Mouse (Mus musculus): ENCODE results near the gene Tnfsf11. TPM values are rescaled to one million over a fixed set of nuclear protein-coding genes. Genes with fewer than 3 reads are reported as not detected.
A peak's percentile ranks its signal among the peaks of the same experiment; 100 is the strongest.

Gene Tnfsf11
- polyA plus RNA-seq, 1 experiment from 2014 or later, result not detected

DNA sequence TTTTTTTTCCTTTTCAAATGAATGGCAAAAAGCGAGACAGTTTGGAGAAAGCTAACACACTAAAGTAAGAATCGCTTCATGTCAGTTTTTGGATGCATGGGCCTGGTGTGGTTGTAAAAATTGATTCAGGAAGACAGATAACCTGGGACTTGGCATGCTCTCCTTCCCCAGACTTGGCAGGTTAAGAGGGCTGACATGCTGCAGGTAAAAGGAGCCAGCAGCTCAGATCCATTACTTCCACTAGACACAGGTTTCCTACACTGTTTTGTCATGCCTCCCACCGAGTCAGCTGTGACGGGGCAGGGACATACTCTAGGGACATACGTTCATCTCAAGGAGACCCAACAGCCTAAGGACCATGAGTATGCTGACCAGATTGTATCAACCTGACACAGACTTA lies 33.0 kb downstream of the Tnfsf11 start:
- no peak for DNase-seq
- no peaks in the 10 kb centered on the region for H3K36me3 ChIP-seq (ENCODE audit: control insufficient read depth, insufficient read depth, low read length)
- H3K4me2 ChIP-seq (ENCODE audit: low read length), result no peak overlapping the region
- H3K4me3 ChIP-seq (replicated peaks; ENCODE audit: low read depth, low read length), result no peak overlapping the region
- no peak overlapping the region for H3K27ac ChIP-seq (replicated peaks; ENCODE audit: low read depth, low read length)
- H3K9me3 ChIP-seq (ENCODE audit: control insufficient read depth, low read length), result no peaks in the 10 kb centered on the region
- H3K9ac ChIP-seq (replicated peaks; ENCODE audit: low read length), result no peak overlapping the region
- no peak for ATAC-seq (ENCODE audit: low FRiP score, low TSS enrichment)
- H3K27me3 ChIP-seq (ENCODE audit: control insufficient read depth, insufficient read depth, low read length), result no peaks in the 10 kb centered on the region
- no peaks in the 10 kb centered on the region for H3K4me1 ChIP-seq (ENCODE audit: control insufficient read depth, insufficient read depth, low read length)
- 88% methylated on average over 5 of the region's 5 CpGs for WGBS

DNA sequence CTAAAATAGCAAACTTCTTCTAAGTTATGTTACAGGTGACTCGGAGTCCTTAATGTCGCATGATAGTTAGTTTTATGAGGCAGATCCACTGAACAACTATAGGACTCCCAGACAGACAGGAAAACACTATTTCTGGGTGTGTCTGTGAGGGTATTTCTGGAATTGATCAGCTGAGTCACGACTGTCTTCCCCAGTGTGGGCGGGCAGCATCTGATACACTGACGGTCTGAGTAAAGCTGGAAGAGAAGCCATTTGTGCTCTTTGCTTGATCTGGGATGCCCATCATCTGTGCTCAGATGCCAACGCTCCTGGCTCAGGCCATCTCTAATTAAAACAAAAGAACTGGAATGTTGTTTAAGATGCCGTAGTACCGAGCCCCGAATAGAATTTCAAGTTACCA lies 33.7 kb downstream of the Tnfsf11 start:
- Histone ChIP-seq H3K4me2 (ENCODE audit: low read length) (no peak overlapping the region), H3K27me3 (ENCODE audit: control insufficient read depth, insufficient read depth, low read length) (no peaks in the 10 kb centered on the region), H3K9me3 (ENCODE audit: control insufficient read depth, low read length) (no peaks in the 10 kb centered on the region), H3K9ac (replicated peaks; ENCODE audit: low read length) (no peak overlapping the region), H3K27ac (replicated peaks; ENCODE audit: low read depth, low read length) (no peak overlapping the region), H3K36me3 (ENCODE audit: control insufficient read depth, insufficient read depth, low read length) (no peaks in the 10 kb centered on the region), H3K4me1 (ENCODE audit: control insufficient read depth, insufficient read depth, low read length) (no peaks in the 10 kb centered on the region), H3K4me3 (replicated peaks; ENCODE audit: low read depth, low read length) (no peak overlapping the region)
- WGBS, result 88% methylated on average over 9 of the region's 9 CpGs
- DNase-seq (no peak), ATAC-seq (ENCODE audit: low FRiP score, low TSS enrichment) (no peak)

DNA sequence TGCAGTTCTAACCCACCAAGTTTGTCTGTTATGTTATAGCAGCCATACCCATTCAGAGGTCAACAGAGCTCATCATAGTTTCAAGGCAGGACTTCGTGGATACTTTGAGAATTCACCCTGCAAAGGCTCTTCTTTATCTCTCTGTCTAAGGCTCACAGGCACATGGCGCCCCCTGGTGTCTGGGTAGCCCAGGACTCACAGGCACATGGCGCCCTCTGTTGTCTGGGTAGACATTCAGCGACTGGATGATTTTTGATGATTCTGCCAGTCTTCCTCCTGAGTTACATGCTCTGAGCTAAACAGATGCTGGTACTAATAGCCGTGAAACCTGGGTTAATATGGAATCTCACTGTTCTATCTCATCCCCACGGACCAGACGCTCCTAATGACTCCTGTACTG lies 34.3 kb downstream of the Tnfsf11 start:
- ATAC-seq (ENCODE audit: low FRiP score, low TSS enrichment) (no peak), DNase-seq (no peak)
- Histone ChIP-seq H3K9me3 (ENCODE audit: control insufficient read depth, low read length) (no peaks in the 10 kb centered on the region), H3K9ac (replicated peaks; ENCODE audit: low read length) (no peak overlapping the region), H3K4me2 (ENCODE audit: low read length) (no peak overlapping the region), H3K4me3 (replicated peaks; ENCODE audit: low read depth, low read length) (no peak overlapping the region), H3K27me3 (ENCODE audit: control insufficient read depth, insufficient read depth, low read length) (no peaks in the 10 kb centered on the region), H3K36me3 (ENCODE audit: control insufficient read depth, insufficient read depth, low read length) (no peaks in the 10 kb centered on the region), H3K4me1 (ENCODE audit: control insufficient read depth, insufficient read depth, low read length) (no peaks in the 10 kb centered on the region), H3K27ac (replicated peaks; ENCODE audit: low read depth, low read length) (no peak overlapping the region)
- WGBS, result 74% methylated on average over 7 of the region's 7 CpGs

DNA sequence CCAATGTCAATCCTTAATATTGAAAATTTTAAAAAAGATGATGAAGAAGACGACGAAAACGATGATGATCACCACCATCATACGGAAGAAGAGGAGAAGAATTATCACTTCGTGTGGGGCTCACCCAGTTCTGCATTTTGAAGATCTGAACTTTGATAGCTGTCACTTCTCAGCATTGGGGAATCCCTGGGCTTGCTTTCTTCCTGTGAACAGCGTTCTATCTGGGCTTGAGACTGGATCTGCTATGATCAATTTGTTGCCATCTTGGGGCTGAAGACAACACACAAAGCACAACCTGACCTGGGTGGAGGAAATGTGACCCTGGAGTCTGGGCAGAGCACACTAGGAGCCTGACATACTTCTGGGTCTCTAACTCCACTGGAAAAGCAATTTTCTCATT lies 43.0 kb downstream of the Tnfsf11 start:
- Histone ChIP-seq H3K36me3 (ENCODE audit: control insufficient read depth, insufficient read depth, low read length) (no peaks in the 10 kb centered on the region), H3K27me3 (ENCODE audit: control insufficient read depth, insufficient read depth, low read length) (no peaks in the 10 kb centered on the region), H3K4me2 (ENCODE audit: low read length) (no peak overlapping the region), H3K4me1 (ENCODE audit: control insufficient read depth, insufficient read depth, low read length) (0 out of 2 replicates have a peak, but pooled peaks cover 4% of the 10 kb centered on the region), H3K4me3 (replicated peaks; ENCODE audit: low read depth, low read length) (no peak overlapping the region), H3K9me3 (ENCODE audit: control insufficient read depth, low read length) (no peaks in the 10 kb centered on the region), H3K9ac (replicated peaks; ENCODE audit: low read length) (no peak overlapping the region), H3K27ac (replicated peaks; ENCODE audit: low read depth, low read length) (no peak overlapping the region)
- 94% methylated on average over 6 of the region's 6 CpGs for WGBS
- DNase-seq (no peak), ATAC-seq (ENCODE audit: low FRiP score, low TSS enrichment) (no peak)

DNA sequence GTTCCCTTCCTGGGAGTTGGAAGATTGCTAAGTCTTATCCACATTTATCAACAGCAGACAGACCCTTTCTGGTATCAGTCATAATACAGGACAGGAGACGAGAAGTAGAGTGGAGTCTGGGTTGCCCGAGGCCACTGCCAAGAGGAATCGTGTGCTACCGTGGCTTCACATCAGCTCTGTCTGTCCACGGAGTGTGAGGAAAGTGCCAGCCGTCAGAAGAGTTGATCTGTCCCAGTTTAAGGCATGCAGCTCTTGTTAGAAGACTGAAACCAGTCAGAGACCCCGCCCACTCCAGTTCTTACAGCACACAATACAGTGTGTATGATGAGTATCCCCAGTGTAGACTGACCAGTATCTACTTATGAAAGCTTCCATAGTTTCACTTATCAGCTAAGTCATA lies 45.2 kb downstream of the Tnfsf11 start:
- ATAC-seq (ENCODE audit: low FRiP score, low TSS enrichment), result no peak
- H3K36me3 ChIP-seq (ENCODE audit: control insufficient read depth, insufficient read depth, low read length), result no peaks in the 10 kb centered on the region
- WGBS, result 89% methylated on average over 7 of the region's 7 CpGs
- no peak overlapping the region for H3K9ac ChIP-seq (replicated peaks; ENCODE audit: low read length)
- no peak for DNase-seq
- 0 out of 2 replicates have a peak, but pooled peaks cover 4% of the 10 kb centered on the region for H3K4me1 ChIP-seq (ENCODE audit: control insufficient read depth, insufficient read depth, low read length)
- no peak overlapping the region for H3K27ac ChIP-seq (replicated peaks; ENCODE audit: low read depth, low read length)
- H3K27me3 ChIP-seq (ENCODE audit: control insufficient read depth, insufficient read depth, low read length), result no peaks in the 10 kb centered on the region
- H3K4me2 ChIP-seq (ENCODE audit: low read length), result no peak overlapping the region
- H3K4me3 ChIP-seq (replicated peaks; ENCODE audit: low read depth, low read length), result no peak overlapping the region
- H3K9me3 ChIP-seq (ENCODE audit: control insufficient read depth, low read length), result no peaks in the 10 kb centered on the region

DNA sequence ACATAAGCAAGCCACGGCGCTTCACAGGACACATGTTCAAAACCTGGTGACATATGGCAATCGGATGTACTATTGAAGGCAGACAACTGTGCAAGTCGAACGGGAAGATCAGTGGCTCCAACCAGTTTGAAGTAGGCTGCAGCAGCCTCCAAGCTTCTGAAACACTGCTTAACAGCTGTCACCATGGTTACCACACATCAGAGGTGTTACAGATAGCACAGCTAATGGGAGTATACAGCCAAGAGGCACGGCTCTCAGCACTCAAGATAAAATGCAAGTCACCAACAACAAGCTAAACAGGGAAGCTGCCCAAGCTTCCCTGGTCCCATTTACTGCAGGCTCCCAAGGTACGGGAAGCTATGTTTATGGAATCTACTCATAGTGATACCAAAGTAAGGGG lies 46.6 kb downstream of the Tnfsf11 start:
- 74% methylated on average over 7 of the region's 7 CpGs for WGBS
- H3K27me3 ChIP-seq (ENCODE audit: control insufficient read depth, insufficient read depth, low read length), result no peaks in the 10 kb centered on the region
- no peaks in the 10 kb centered on the region for H3K9me3 ChIP-seq (ENCODE audit: control insufficient read depth, low read length)
- H3K9ac ChIP-seq (replicated peaks; ENCODE audit: low read length), result no peak overlapping the region
- ATAC-seq (ENCODE audit: low FRiP score, low TSS enrichment) (no peak), DNase-seq (peak; percentile 64)
- no peak overlapping the region for H3K27ac ChIP-seq (replicated peaks; ENCODE audit: low read depth, low read length)
- H3K4me3 ChIP-seq (replicated peaks; ENCODE audit: low read depth, low read length), result no peak overlapping the region
- no peak overlapping the region for H3K4me2 ChIP-seq (ENCODE audit: low read length)
- no peaks in the 10 kb centered on the region for H3K36me3 ChIP-seq (ENCODE audit: control insufficient read depth, insufficient read depth, low read length)
- H3K4me1 ChIP-seq (ENCODE audit: control insufficient read depth, insufficient read depth, low read length), result 0 out of 2 replicates have a peak, but pooled peaks cover 4% of the 10 kb centered on the region

DNA sequence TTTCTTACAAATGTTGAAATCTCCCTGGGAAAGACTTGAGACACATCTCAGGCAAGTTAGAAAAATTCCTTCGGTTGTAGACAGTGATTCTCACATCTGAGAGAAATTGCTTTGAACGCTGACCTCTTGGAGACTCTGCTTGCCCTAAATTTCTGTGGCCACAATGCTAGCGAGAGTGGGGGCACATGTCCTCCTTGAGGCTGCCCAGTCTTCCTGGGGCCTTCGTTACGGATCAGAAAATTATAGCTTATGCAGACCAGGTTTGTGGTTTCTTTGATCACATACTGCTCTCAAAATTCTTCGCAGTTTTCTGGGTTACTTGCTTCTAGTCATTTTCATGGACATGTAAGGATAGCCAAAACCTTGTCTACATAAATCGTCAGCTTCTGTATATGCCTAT lies 53.8 kb downstream of the Tnfsf11 start:
- H3K4me1 ChIP-seq (ENCODE audit: control insufficient read depth, insufficient read depth, low read length), result no peaks in the 10 kb centered on the region

DNA sequence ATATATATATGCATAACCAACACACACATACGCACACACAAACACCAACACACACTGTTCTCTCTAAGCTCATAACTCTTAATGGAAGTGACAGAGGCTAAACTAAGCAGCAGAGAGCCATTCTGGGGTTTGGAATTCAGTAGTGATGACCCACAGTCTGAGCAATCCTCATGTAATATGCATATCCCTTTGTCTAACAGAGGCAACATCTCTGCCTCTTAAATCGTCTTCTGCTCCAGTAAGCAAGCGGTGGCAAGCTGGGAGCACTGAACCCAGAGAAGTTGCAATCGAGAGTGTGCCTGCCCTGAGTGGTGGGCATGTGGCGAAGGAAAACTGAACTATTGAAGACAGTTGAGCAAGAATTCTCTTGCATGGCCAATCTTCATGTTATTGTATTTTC lies 61.2 kb downstream of the Tnfsf11 start:
- Histone ChIP-seq H3K9ac (replicated peaks; ENCODE audit: low read length) (no peak overlapping the region), H3K36me3 (ENCODE audit: control insufficient read depth, insufficient read depth, low read length) (no peaks in the 10 kb centered on the region), H3K27ac (replicated peaks; ENCODE audit: low read depth, low read length) (no peak overlapping the region), H3K9me3 (ENCODE audit: control insufficient read depth, low read length) (no peaks in the 10 kb centered on the region), H3K4me3 (replicated peaks; ENCODE audit: low read depth, low read length) (no peak overlapping the region), H3K27me3 (ENCODE audit: control insufficient read depth, insufficient read depth, low read length) (no peaks in the 10 kb centered on the region), H3K4me1 (ENCODE audit: control insufficient read depth, insufficient read depth, low read length) (no peaks in the 10 kb centered on the region), H3K4me2 (ENCODE audit: low read length) (no peak overlapping the region)
- ATAC-seq (ENCODE audit: low FRiP score, low TSS enrichment) (no peak), DNase-seq (no peak)
- 66% methylated on average over 5 of the region's 5 CpGs for WGBS

More for the DNA sequence above, 53.8 kb downstream of the Tnfsf11 start:
- H3K27me3 ChIP-seq (ENCODE audit: control insufficient read depth, insufficient read depth, low read length), result no peaks in the 10 kb centered on the region
- DNase-seq (no peak), ATAC-seq (ENCODE audit: low FRiP score, low TSS enrichment) (no peak)
- 91% methylated on average over 7 of the region's 7 CpGs for WGBS
- no peak overlapping the region for H3K4me3 ChIP-seq (replicated peaks; ENCODE audit: low read depth, low read length)
- H3K4me2 ChIP-seq (ENCODE audit: low read length), result no peak overlapping the region
- H3K9ac ChIP-seq (replicated peaks; ENCODE audit: low read length), result no peak overlapping the region
- H3K9me3 ChIP-seq (ENCODE audit: control insufficient read depth, low read length), result no peaks in the 10 kb centered on the region
- no peak overlapping the region for H3K27ac ChIP-seq (replicated peaks; ENCODE audit: low read depth, low read length)
- no peaks in the 10 kb centered on the region for H3K36me3 ChIP-seq (ENCODE audit: control insufficient read depth, insufficient read depth, low read length)

DNA sequence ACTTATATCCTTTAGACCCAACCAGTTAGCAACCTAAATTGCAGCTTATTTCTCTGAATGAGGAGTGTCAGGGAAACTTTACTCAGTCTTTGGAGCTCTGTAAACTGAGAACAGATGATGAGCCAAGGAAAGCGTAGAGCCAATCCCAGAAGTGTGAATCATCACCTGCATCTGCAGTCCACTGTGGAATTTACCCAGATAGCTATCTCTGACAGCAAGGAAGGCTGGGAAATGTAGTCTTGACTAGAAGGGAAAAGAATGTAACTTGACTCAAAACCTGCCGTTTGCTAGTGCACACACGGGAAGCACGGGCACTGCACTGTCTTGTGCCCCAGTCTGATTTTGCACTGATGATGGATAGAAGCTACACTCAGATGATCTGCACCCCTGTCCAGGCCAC lies 63.0 kb downstream of the Tnfsf11 start:
- Histone ChIP-seq H3K4me1 (ENCODE audit: control insufficient read depth, insufficient read depth, low read length) (no peaks in the 10 kb centered on the region), H3K27ac (replicated peaks; ENCODE audit: low read depth, low read length) (no peak overlapping the region), H3K9me3 (ENCODE audit: control insufficient read depth, low read length) (no peaks in the 10 kb centered on the region), H3K4me2 (ENCODE audit: low read length) (no peak overlapping the region), H3K9ac (replicated peaks; ENCODE audit: low read length) (no peak overlapping the region), H3K36me3 (ENCODE audit: control insufficient read depth, insufficient read depth, low read length) (no peaks in the 10 kb centered on the region), H3K27me3 (ENCODE audit: control insufficient read depth, insufficient read depth, low read length) (no peaks in the 10 kb centered on the region), H3K4me3 (replicated peaks; ENCODE audit: low read depth, low read length) (no peak overlapping the region)
- WGBS, result 80% methylated on average over 4 of the region's 4 CpGs
- DNase-seq (no peak), ATAC-seq (ENCODE audit: low FRiP score, low TSS enrichment) (no peak)
